Mouse (Mus musculus): ENCODE measurements around the gene Gm13290. TPM values are rescaled to one million over a fixed set of nuclear protein-coding genes. Genes with fewer than 3 reads are reported as not detected.
"Not testable (repeated sequence)": the region's sequence is repeated elsewhere in the genome, so short reads cannot be mapped to it uniquely, and the experiment has no call there.

The Gm13290 gene
- total and polyA plus RNA-seq, 3 experiments = not detected

DNA sequence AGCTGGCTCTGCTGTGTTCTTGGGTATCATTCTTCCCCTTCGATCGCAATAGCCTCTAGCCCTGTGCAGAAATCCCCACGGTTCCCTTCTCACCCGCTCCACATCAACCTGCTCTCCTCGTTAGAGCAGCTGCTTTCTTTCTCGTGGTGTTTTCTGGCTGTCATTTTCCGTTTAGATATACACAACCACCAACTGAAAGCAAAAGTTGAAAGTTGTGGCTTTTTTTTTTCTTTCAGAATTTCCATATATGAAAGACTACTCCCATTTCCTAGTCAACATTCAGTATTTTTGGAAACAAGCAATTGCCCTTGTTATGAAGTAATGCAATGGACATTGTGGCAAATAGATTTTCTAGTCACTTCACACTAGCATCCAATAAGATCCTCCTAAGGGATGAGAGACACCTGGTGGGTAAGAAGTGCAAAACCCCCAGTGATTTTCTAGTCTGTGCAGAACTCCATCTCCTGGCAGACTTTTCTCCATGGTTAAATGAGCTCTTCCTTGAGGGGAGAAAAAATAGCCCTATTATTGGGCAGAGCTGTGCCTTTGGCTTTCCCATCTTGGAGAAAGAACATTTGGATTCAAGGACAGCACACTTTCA is 30.8 kb upstream of the Gm13290 start:
- 70% methylated on average over 7 of the region's 7 CpGs for WGBS
- intact Hi-C loops (cut with DNase I) = no loop called here

DNA sequence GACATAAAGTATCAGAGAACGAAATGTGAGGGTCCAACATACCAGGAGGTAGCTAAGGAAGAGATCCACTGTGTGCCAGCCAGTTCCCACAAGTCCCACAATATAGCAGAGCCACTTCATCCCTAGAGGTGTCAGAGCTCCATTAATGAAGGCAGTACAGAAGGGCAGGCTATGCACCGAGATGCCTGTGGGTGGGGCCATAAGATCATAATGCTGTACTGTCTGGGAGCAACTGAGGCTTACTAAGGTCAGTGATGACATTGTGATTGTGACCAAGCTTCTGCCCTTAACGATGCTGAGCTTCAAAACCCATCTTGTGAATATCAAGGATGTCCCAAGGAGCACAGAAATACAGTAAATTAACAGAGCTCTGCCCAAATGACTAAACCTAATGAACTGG is 29.4 kb upstream of the Gm13290 start:
- Histone ChIP-seq H3K27me3 (ENCODE audit: control insufficient read depth, insufficient read depth, low read length) (no peaks in the 10 kb centered on the region), H3K36me3 (ENCODE audit: control insufficient read depth, insufficient read depth, low read length) (no peaks in the 10 kb centered on the region), H3K27ac (no peak overlapping the region), H3K4me3 (no peak overlapping the region), H3K4me1 (ENCODE audit: control insufficient read depth, insufficient read depth, low read length) (no peaks in the 10 kb centered on the region), H3K9ac (ENCODE audit: low read depth, low read length) (no peak overlapping the region), H3K79me2 (replicated peaks; ENCODE audit: control insufficient read depth, insufficient read depth, low read length) (no peaks in the 10 kb centered on the region)
- no peak for DNase-seq
- no peak for TF ChIP-seq EP300 (IDR thresholded peaks at IDR 0.05; ENCODE audit: insufficient read depth, low read depth, low read length)
- peak; percentile 39 for TF ChIP-seq CTCF (IDR thresholded peaks at IDR 0.05)
- TF ChIP-seq POLR2A (IDR thresholded peaks at IDR 0.05; ENCODE audit: insufficient read depth, low read depth, low read length) = no peak
- 58% methylated on average over 3 of the region's 3 CpGs for WGBS
- intact Hi-C loops (cut with DNase I) = no loop called here

More for the DNA sequence above, 30.8 kb upstream of the Gm13290 start:
- TF ChIP-seq EP300 (IDR thresholded peaks at IDR 0.05; ENCODE audit: insufficient read depth, low read depth, low read length) (no peak), CTCF (IDR thresholded peaks at IDR 0.05) (peak; percentile 37)
- no peak for DNase-seq
- Histone ChIP-seq H3K4me1 (ENCODE audit: control insufficient read depth, insufficient read depth, low read length) (no peaks in the 10 kb centered on the region), H3K79me2 (replicated peaks; ENCODE audit: control insufficient read depth, insufficient read depth, low read length) (no peaks in the 10 kb centered on the region), H3K27ac (no peak overlapping the region), H3K9ac (ENCODE audit: low read depth, low read length) (no peak overlapping the region), H3K4me3 (no peak overlapping the region), H3K36me3 (ENCODE audit: control insufficient read depth, insufficient read depth, low read length) (no peaks in the 10 kb centered on the region), H3K27me3 (ENCODE audit: control insufficient read depth, insufficient read depth, low read length) (no peaks in the 10 kb centered on the region)

DNA sequence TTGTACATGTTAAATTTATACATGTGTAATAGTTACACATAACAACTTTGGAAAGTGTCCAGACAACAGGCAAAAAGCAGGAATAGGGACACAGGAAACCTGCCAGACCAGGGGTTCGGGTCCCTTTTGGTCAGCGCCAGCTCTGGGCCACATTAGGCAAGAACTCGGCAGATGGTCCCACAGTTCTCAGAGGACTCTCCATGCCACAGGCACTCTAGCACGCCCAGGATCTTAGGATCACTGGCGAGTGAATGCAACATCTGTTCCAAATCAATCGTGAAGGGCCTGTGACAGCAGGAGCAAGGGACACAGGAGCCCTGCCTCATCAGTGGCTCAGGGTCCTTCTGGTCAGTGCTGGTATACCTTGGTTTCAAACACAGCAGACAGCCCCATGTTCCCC is 23.7 kb upstream of the Gm13290 start:
- WGBS = 63% methylated on average over 6 of the region's 6 CpGs

DNA sequence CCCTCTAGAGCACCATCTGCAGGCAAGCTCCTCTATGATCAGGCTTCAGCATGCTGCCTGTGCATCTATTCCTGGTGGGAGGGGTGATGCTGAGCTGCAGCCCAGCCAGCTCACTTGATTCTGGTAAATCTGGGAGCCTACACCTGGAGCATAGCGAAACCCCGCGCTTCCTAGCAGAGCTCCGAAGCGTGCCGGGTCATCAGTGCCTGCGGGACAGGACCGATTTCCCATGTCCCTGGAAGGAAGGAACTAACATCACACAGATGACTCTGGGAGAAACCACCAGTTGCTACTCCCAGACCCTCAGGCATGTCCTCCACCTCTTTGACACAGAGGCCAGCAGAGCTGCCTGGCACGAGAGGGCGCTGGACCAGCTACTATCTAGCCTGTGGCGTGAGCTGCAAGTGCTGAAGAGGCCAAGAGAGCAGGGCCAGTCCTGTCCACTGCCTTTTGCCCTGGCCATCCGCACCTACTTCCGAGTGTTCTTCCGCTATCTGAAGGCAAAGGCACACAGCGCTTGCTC is 18.8 kb upstream of the Gm13290 start, which contains the start of gene Gm13271:
Gene Gm13271, plus strand, starts transcription at position 51 of the 523 bp plus-strand sequence.
- WGBS = 76% methylated on average over 15 of the region's 15 CpGs
- H3K79me2 ChIP-seq (replicated peaks; ENCODE audit: control insufficient read depth, insufficient read depth, low read length); H3K4me1 ChIP-seq (ENCODE audit: control insufficient read depth, insufficient read depth, low read length); H3K27ac ChIP-seq; H3K4me3 ChIP-seq; H3K36me3 ChIP-seq (ENCODE audit: control insufficient read depth, insufficient read depth, low read length); intact Hi-C loops (cut with DNase I); H3K27me3 ChIP-seq (ENCODE audit: control insufficient read depth, insufficient read depth, low read length); H3K9ac ChIP-seq (ENCODE audit: low read depth, low read length): not testable (repeated sequence)
- DNase-seq = peak; percentile 66 to 83
- peak; percentile 44 for TF ChIP-seq CTCF (IDR thresholded peaks at IDR 0.05)

More for the DNA sequence above, 23.7 kb upstream of the Gm13290 start:
- Histone ChIP-seq H3K79me2 (replicated peaks; ENCODE audit: control insufficient read depth, insufficient read depth, low read length) (no peaks in the 10 kb centered on the region), H3K27ac (no peak overlapping the region), H3K9ac (ENCODE audit: low read depth, low read length) (no peak overlapping the region), H3K27me3 (ENCODE audit: control insufficient read depth, insufficient read depth, low read length) (no peaks in the 10 kb centered on the region), H3K4me1 (ENCODE audit: control insufficient read depth, insufficient read depth, low read length) (no peaks in the 10 kb centered on the region), H3K4me3 (no peak overlapping the region), H3K36me3 (ENCODE audit: control insufficient read depth, insufficient read depth, low read length) (no peaks in the 10 kb centered on the region)
- intact Hi-C loops (cut with DNase I) = no loop called here
- DNase-seq = no peak
- no peak for TF ChIP-seq POLR2A (IDR thresholded peaks at IDR 0.05; ENCODE audit: insufficient read depth, low read depth, low read length)
- no peak for TF ChIP-seq EP300 (IDR thresholded peaks at IDR 0.05; ENCODE audit: insufficient read depth, low read depth, low read length)
- TF ChIP-seq CTCF (IDR thresholded peaks at IDR 0.05) = no peak

DNA sequence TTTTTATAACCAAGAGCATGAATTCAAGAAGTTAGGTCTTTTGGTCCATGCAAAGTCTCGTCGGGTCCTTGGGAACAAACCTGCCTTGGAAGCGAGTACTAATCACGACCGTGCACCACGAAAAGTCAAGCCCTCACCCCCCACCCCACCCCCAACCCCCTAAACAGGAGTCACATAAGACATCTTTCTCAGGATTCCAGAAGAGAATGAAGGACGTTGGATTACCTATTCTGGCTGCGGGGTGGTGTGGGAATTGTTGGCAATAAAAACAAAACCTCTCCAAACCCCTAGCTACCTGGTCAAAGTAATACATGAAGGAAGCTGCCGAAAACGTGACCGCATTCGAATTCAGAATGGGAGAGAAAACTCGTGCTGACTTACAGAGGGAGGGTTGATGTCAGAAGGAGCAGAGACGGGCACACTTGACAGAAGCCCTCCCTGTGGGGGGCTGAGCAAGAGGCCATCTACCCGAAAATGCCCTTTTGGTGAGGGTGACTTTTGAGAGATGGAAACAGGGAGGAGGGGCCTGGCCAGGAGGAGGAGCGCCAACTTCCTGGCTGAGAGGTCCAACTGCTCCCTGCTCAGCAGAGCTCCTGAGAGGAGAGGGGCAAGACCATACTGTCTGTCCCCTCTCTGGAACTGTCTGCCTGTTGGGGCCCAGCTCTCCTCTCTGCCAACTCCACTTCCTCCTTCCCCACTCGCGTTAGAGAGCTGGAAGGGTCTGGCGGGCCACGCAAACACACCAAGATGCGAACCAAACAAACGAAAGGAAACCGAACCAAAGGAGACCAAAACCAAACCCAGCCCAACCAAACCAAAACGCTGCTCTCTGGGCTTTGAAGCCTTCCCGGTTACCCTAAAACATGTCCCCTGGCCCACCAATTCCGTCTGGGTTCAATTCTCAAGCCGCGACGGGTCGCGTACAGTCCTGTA is 16.8 kb upstream of the Gm13290 start:
- DNase-seq = peak; percentile 34 to 59
- peak overlapping the region; percentile 82 for H3K9ac ChIP-seq (ENCODE audit: low read depth, low read length)
- peak overlapping the region; percentile 47 for H3K4me3 ChIP-seq
- not testable (repeated sequence) for H3K27me3 ChIP-seq (ENCODE audit: control insufficient read depth, insufficient read depth, low read length); H3K36me3 ChIP-seq (ENCODE audit: control insufficient read depth, insufficient read depth, low read length); H3K79me2 ChIP-seq (replicated peaks; ENCODE audit: control insufficient read depth, insufficient read depth, low read length); H3K4me1 ChIP-seq (ENCODE audit: control insufficient read depth, insufficient read depth, low read length)
- WGBS = 9% methylated on average over 29 of the region's 31 CpGs
- TF ChIP-seq POLR2A (IDR thresholded peaks at IDR 0.05; ENCODE audit: insufficient read depth, low read depth, low read length) = peak; percentile 65; the same call in 1 of the 2 replicates
- intact Hi-C loops (cut with DNase I) = loop anchor here (2.0 kb wide), 1 partner anchor 18 kb away; no protein-coding TSS in a partner anchor
- H3K27ac ChIP-seq = peak overlapping the region; percentile 77

DNA sequence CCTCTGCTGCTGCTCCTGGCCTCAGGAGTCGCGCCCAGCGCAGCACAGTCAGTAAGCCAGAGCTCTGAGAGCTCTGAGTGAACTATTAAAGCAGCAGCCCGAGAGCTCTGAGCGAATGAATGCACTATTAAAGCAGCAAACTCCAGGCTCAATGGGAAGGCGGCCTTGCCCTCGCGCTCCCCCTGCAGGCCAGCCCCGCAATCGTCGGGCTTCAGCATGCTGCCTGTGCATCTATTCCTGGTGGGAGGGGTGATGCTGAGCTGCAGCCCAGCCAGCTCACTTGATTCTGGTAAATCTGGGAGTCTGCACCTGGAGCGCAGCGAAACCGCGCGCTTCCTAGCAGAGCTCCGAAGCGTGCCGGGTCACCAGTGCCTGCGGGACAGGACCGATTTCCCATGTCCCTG is 16.0 kb upstream of the Gm13290 start:
- 0% methylated on average over 16 of the region's 21 CpGs for WGBS
- not testable (repeated sequence) for H3K79me2 ChIP-seq (replicated peaks; ENCODE audit: control insufficient read depth, insufficient read depth, low read length)

DNA sequence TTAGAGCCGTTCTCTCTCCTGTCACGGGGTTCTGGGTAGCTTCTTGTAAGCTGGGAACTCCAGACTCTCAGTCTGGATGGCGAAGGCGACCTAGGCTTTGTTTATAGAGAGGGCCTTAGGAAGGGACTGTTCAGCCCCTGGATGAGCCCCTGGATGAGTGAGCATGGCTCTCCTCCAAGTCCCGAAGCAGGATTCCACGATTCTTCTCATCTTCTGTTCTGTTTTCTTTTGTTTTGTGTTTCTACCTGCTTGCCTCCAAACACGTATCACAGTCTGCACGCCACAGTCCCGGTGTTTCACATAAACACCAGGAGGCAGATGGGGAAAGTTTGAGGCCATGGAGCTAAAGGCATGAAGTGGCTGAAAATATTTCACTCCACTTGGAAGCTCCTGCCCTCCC is 14.9 kb upstream of the Gm13290 start:
- H3K9ac ChIP-seq (ENCODE audit: low read depth, low read length); H3K4me1 ChIP-seq (ENCODE audit: control insufficient read depth, insufficient read depth, low read length); H3K79me2 ChIP-seq (replicated peaks; ENCODE audit: control insufficient read depth, insufficient read depth, low read length); H3K4me3 ChIP-seq; intact Hi-C loops (cut with DNase I); DNase-seq; H3K36me3 ChIP-seq (ENCODE audit: control insufficient read depth, insufficient read depth, low read length); H3K27me3 ChIP-seq (ENCODE audit: control insufficient read depth, insufficient read depth, low read length); H3K27ac ChIP-seq: not testable (repeated sequence)
- WGBS = 88% methylated on average over 9 of the region's 9 CpGs

More for the DNA sequence above, 16.0 kb upstream of the Gm13290 start:
- not testable (repeated sequence) for H3K36me3 ChIP-seq (ENCODE audit: control insufficient read depth, insufficient read depth, low read length); H3K4me1 ChIP-seq (ENCODE audit: control insufficient read depth, insufficient read depth, low read length); H3K27me3 ChIP-seq (ENCODE audit: control insufficient read depth, insufficient read depth, low read length)
- TF ChIP-seq POLR2A (IDR thresholded peaks at IDR 0.05; ENCODE audit: insufficient read depth, low read depth, low read length) = peak; percentile 61; the same call in 1 of the 2 replicates
- peak; percentile 66 for TF ChIP-seq CTCF (IDR thresholded peaks at IDR 0.05)
- peak overlapping the region; percentile 82 for H3K9ac ChIP-seq (ENCODE audit: low read depth, low read length)
- intact Hi-C loops (cut with DNase I) = loop anchor here (2.0 kb wide), 1 partner anchor 19 kb away; no protein-coding TSS in a partner anchor
- peak overlapping the region; percentile 77 for H3K27ac ChIP-seq
- DNase-seq = peak; percentile 89 to 92
- H3K4me3 ChIP-seq = peak overlapping the region; percentile 47

DNA sequence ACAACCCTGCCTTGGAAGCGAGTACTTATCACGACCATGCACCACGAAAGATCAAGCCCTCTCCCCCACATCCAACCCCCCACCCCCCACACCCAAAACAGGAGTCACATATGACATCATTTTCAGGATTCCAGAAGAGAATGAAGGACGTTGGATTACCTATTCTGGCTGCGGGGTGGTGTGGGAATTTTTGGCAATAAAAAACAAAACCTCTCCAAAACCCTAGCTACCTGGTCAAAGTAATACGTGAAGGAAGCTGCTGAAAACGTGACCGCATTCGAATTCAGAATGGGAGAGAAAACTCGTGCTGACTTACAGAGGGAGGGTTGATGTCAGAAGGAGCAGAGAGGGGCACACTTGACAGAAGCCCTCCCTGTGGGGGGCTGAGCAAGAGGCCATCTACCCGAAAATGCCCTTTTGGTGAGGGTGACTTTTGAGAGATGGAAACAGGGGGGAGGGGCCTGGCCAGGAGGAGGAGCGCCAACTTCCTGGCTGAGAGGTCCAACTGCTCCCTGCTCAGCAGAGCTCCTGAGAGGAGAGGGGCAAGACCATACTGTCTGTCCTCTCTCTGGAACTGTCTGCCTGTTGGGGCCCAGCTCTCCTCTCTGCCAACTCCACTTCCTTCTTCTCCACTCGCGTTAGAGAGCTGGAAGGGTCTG is 13.9 kb upstream of the Gm13290 start, which contains the start of gene Gm13283:
Gene Gm13283, plus strand, starts transcription at position 510 of the 659 bp plus-strand sequence.
- H3K79me2 ChIP-seq (replicated peaks; ENCODE audit: control insufficient read depth, insufficient read depth, low read length); H3K36me3 ChIP-seq (ENCODE audit: control insufficient read depth, insufficient read depth, low read length); H3K27me3 ChIP-seq (ENCODE audit: control insufficient read depth, insufficient read depth, low read length); H3K4me1 ChIP-seq (ENCODE audit: control insufficient read depth, insufficient read depth, low read length); intact Hi-C loops (cut with DNase I); H3K4me3 ChIP-seq: not testable (repeated sequence)
- peak within 1 kb of the TSS; percentile 40; the same call in 1 of the 2 replicates for H3K27ac ChIP-seq
- 13% methylated on average over 11 of the region's 14 CpGs for WGBS
- H3K9ac ChIP-seq (ENCODE audit: low read depth, low read length) = peak within 1 kb of the TSS; percentile 43; the same call in 1 of the 2 replicates
- peak in 1 of 2 experiments; percentile 44 for DNase-seq
